ENCODE assay signal across 12 mouse cellular contexts in genomic region chr10:89577666-89578065, GRCm38 (mm10). TPM values are rescaled to one million over a fixed set of nuclear protein-coding genes. Genes with fewer than 3 reads are reported as not detected.
"Had no signal": no experiment of that assay in that cellular context is flagged by ENCODE, and none has a peak within 500 bp of the region (broad histone marks: within the 10 kb centered on the region; RNA-seq: fewer than 3 reads in every experiment).

No protein-coding gene starts in this region.

- DNase-seq: kidney, adult 9 months; kidney, postnatal 14 days; kidney, postnatal 4 days; left cerebral cortex, postnatal 4 days; liver, postnatal 0 days; lung, embryonic 14.5 days; lung, postnatal 36 days; right cerebral cortex, adult 18-20 months; right cerebral cortex, postnatal 14 days; right cerebral cortex, postnatal 4 days; thymus, postnatal 25 days had no signal

RNA-seq across cellular contexts. Expression of gene Slc17a8, which starts 43.4 kb away (rescaled TPM):
- total RNA-seq: monocyte, adult 5-6 weeks had no signal

RNA-seq across cellular contexts. Expression of gene Nr1h4, which starts 44.3 kb away (rescaled TPM):
- total RNA-seq: monocyte, adult 5-6 weeks had no signal
